Mouse (Mus musculus) embryo, embryonic 9.5 days (tissue): Measurements from ENCODE around the gene Lpin1.

Source experiments
- DNase-seq: peaks from one replicate; pipeline ENCODE4 v3.0.0-alpha.2; 2017; ENCODE audit errors: extremely low spot score

Gene Lpin1

GRCm38 (mm10) chr12:16526862-16527261 is 83.9 kb downstream of the Lpin1 start:
- DNase-seq = no peak

GRCm38 (mm10) chr12:16526134-16526533 is 84.6 kb downstream of the Lpin1 start:
- no peak for DNase-seq

- DNase-seq = no peak
Measured at GRCm38 (mm10) chr12:16515183-16515582, 95.6 kb downstream of the Lpin1 start.

- DNase-seq = no peak
Measured at GRCm38 (mm10) chr12:16512991-16513390, 97.8 kb downstream of the Lpin1 start.

GRCm38 (mm10) chr12:16509122-16509752 is 101.5 kb downstream of the Lpin1 start:
- peak; percentile 86 for DNase-seq

- DNase-seq = no peak
Measured at GRCm38 (mm10) chr12:16506796-16507790, 103.7 kb downstream of the Lpin1 start.

- DNase-seq = no peak
Measured at GRCm38 (mm10) chr12:16504244-16504643, 106.5 kb downstream of the Lpin1 start.

- DNase-seq = no peak
Measured at GRCm38 (mm10) chr12:16497960-16498359, 112.8 kb downstream of the Lpin1 start.

GRCm38 (mm10) chr12:16492713-16493112 is 118.1 kb downstream of the Lpin1 start:
- DNase-seq = no peak

GRCm38 (mm10) chr12:16488899-16489298 is 121.9 kb downstream of the Lpin1 start:
- DNase-seq = no peak

GRCm38 (mm10) chr12:16487453-16487852 is 123.3 kb downstream of the Lpin1 start:
- DNase-seq = no peak
